Mouse (Mus musculus) right cerebral cortex, adult 2 months (tissue): ENCODE results near the gene Tspo2.
A peak's percentile ranks its signal among the peaks of the same experiment; 100 is the strongest.
"Not testable (repeated sequence)": the region's sequence is repeated elsewhere in the genome, so short reads cannot be mapped to it uniquely, and the experiment has no call there.

Experiments
- DNase-seq, 2 experiments: peaks; one replicate each; pipeline ENCODE4 v3.0.0; 2021 to 2022; ENCODE audit warnings: low spot score in 2 of 2

Tspo2 gene

GRCm38 (mm10) chr17:48451353-48451675 is at the start of gene Tspo2:
Gene Tspo2, minus strand, starts transcription at chr17:48451522.
- no peak for DNase-seq

- DNase-seq: no peak
Measured at GRCm38 (mm10) chr17:48500846-48501445, 49.6 kb upstream of the Tspo2 start.

- no peak for DNase-seq
Measured at GRCm38 (mm10) chr17:48497986-48498385, 46.7 kb upstream of the Tspo2 start.

- no peak for DNase-seq
Measured at GRCm38 (mm10) chr17:48493986-48494385, 42.7 kb upstream of the Tspo2 start.

- no peak for DNase-seq
Measured at GRCm38 (mm10) chr17:48493582-48493981, 42.3 kb upstream of the Tspo2 start.

GRCm38 (mm10) chr17:48492621-48493020 is 41.3 kb upstream of the Tspo2 start:
- no peak for DNase-seq

- DNase-seq: no peak
Measured at GRCm38 (mm10) chr17:48489466-48489865, 38.1 kb upstream of the Tspo2 start.

GRCm38 (mm10) chr17:48484191-48484590 is 32.9 kb upstream of the Tspo2 start:
- no peak for DNase-seq

- no peak for DNase-seq
Measured at GRCm38 (mm10) chr17:48483764-48484163, 32.4 kb upstream of the Tspo2 start.

GRCm38 (mm10) chr17:48479952-48480351 is 28.6 kb upstream of the Tspo2 start:
- no peak for DNase-seq

- no peak for DNase-seq
Measured at GRCm38 (mm10) chr17:48475444-48475843, 24.1 kb upstream of the Tspo2 start.

- DNase-seq: not testable (repeated sequence)
Measured at GRCm38 (mm10) chr17:48474282-48474681, 23.0 kb upstream of the Tspo2 start.

- peak; percentile 86 to 95 for DNase-seq
Measured at GRCm38 (mm10) chr17:48467395-48468231, 16.3 kb upstream of the Tspo2 start.

- no peak for DNase-seq
Measured at GRCm38 (mm10) chr17:48466769-48467394, 15.6 kb upstream of the Tspo2 start.

- DNase-seq: no peak
Measured at GRCm38 (mm10) chr17:48463391-48463790, 12.1 kb upstream of the Tspo2 start.

- no peak for DNase-seq
Measured at GRCm38 (mm10) chr17:48462096-48462495, 10.8 kb upstream of the Tspo2 start.

- no peak for DNase-seq
Measured at GRCm38 (mm10) chr17:48457971-48458653, 6.8 kb upstream of the Tspo2 start.

GRCm38 (mm10) chr17:48455955-48456354 is 4.6 kb upstream of the Tspo2 start:
- DNase-seq: no peak

- DNase-seq: no peak
Measured at GRCm38 (mm10) chr17:48454688-48455087, 3.4 kb upstream of the Tspo2 start, which contains the start of gene Unc5cl. Gene Unc5cl, plus strand, starts transcription at chr17:48454901.

- no peak for DNase-seq
Measured at GRCm38 (mm10) chr17:48454190-48454589, 2.9 kb upstream of the Tspo2 start.

GRCm38 (mm10) chr17:48453489-48453888 is 2.2 kb upstream of the Tspo2 start:
- no peak for DNase-seq

- DNase-seq: no peak
Measured at GRCm38 (mm10) chr17:48451753-48452444, 577 bp upstream of the Tspo2 start.
